In the genomic region with DNA sequence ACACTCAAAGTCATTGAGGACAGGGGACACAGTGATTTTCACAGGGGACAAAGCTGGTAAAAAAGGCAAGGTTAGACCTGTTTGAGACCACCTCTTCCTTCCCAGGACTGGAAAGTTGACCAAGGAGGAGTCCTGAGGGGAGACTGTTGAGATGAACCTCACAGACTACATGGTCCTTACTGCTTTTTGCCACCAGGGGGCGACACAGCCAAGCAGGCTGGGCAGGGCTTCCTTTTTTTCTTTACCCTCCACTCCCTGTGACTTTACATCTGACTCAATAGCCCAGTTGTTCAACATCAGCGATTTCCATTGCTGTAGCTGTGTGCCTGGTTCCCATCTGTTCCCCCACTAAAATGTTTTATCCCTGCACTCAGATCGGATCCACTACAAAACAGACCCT, we compare ENCODE assay signal across 9 mouse cellular contexts. TPM values are rescaled to one million over a fixed set of nuclear protein-coding genes. Genes with fewer than 3 reads are reported as not detected.
A peak's percentile ranks its signal among the peaks of the same experiment; 100 is the strongest.
DNase-seq lines count a peak whose midpoint lies in the region; ATAC-seq lines count a peak whose summit lies in the region.
"Had no signal": no experiment of that assay in that cellular context is flagged by ENCODE, and none has a peak within 500 bp of the region (broad histone marks: within the 10 kb centered on the region; RNA-seq: fewer than 3 reads in every experiment).

No protein-coding gene starts in this region.

- H3K9me3 ChIP-seq in intestine, embryonic 14.5 days (ENCODE audit: control insufficient read depth, low read length) = no peaks in the 10 kb centered on the region
- H3K9me3 ChIP-seq in limb, embryonic 11.5 days (ENCODE audit: control insufficient read depth, low read length) = no peaks in the 10 kb centered on the region

- H3K4me1 ChIP-seq in intestine, embryonic 14.5 days (replicated peaks; ENCODE audit: control insufficient read depth, insufficient read depth, low read length) = no peaks in the 10 kb centered on the region
- H3K4me1 ChIP-seq in limb, embryonic 11.5 days (ENCODE audit: control insufficient read depth, insufficient read depth, low read length) = no peaks in the 10 kb centered on the region

- H3K27me3 ChIP-seq in intestine, embryonic 14.5 days (replicated peaks; ENCODE audit: control insufficient read depth, insufficient read depth, low read length) = no peaks in the 10 kb centered on the region
- no peaks in the 10 kb centered on the region for H3K27me3 ChIP-seq in limb, embryonic 11.5 days (ENCODE audit: control insufficient read depth, insufficient read depth, low read length)

- 18% methylated on average over 3 of the region's 3 CpGs for WGBS in intestine, embryonic 14.5 days
- WGBS in limb, embryonic 11.5 days = 19% methylated on average over 3 of the region's 3 CpGs

- no peak overlapping the region for H3K4me2 ChIP-seq in intestine, embryonic 14.5 days (ENCODE audit: low read length)
- no peak overlapping the region for H3K4me2 ChIP-seq in limb, embryonic 11.5 days (ENCODE audit: low read depth, severe bottlenecking)

- H3K9ac ChIP-seq in intestine, embryonic 14.5 days (ENCODE audit: low read length) = no peak overlapping the region
- H3K9ac ChIP-seq in limb, embryonic 11.5 days (ENCODE audit: low read length) = no peak overlapping the region

- no peak overlapping the region for H3K27ac ChIP-seq in intestine, embryonic 14.5 days (ENCODE audit: low read depth)
- no peak overlapping the region for H3K27ac ChIP-seq in limb, embryonic 11.5 days (replicated peaks; ENCODE audit: low read depth, low read length)

- peak; percentile 88 for ATAC-seq in erythroblast, adult 5-6 weeks (replicated peaks; ENCODE audit: low FRiP score, poor library complexity, severe bottlenecking)
- ATAC-seq in intestine, embryonic 14.5 days (replicated peaks; ENCODE audit: low FRiP score, low TSS enrichment, low read depth) = peak; percentile 54
- no peak for ATAC-seq in limb, embryonic 11.5 days (ENCODE audit: insufficient number of reproducible peaks, low FRiP score, low TSS enrichment, low read depth)

- DNase-seq in layer of hippocampus, adult 11-12 months (ENCODE audit: low spot score) = peak; percentile 68
- DNase-seq in layer of hippocampus, adult 9-10 months (ENCODE audit: low spot score) = no peak
- DNase-seq in adrenal gland, postnatal 4 days (ENCODE audit: low spot score in 2 of 2) = peak; percentile 68 to 77
- DNase-seq in intestine, embryonic 14.5 days (ENCODE audit: low spot score) = peak; percentile 85
- peak; percentile 78 for DNase-seq in limb, embryonic 11.5 days (ENCODE audit: low spot score)
- peak; percentile 57 for DNase-seq in ovary, postnatal 10 days (ENCODE audit: low spot score)
- peak; percentile 69 for DNase-seq in thymus, postnatal 0 days (ENCODE audit: low spot score)

- H3K36me3 ChIP-seq in intestine, embryonic 14.5 days (ENCODE audit: control insufficient read depth, insufficient read depth, low read length) = no peaks in the 10 kb centered on the region
- no peaks in the 10 kb centered on the region for H3K36me3 ChIP-seq in limb, embryonic 11.5 days (ENCODE audit: control insufficient read depth, insufficient read depth, low read length)

- H3K4me3 ChIP-seq in intestine, embryonic 14.5 days (ENCODE audit: low read depth, low read length) = no peak overlapping the region
- no peak overlapping the region for H3K4me3 ChIP-seq in limb, embryonic 11.5 days (ENCODE audit: low read depth, low read length)
- H3K4me3 ChIP-seq: erythroblast, embryonic 14.5 days had no signal

RNA-seq across cellular contexts. Expression of a gene that starts 7.2 kb away (rescaled TPM):
- 10 to 100 TPM; 72.1 to 75.4 TPM for total RNA-seq in adrenal gland, postnatal 4 days (2021)
- 4.6 and 9.8 TPM in 2 replicates for total RNA-seq in erythroblast, adult 5-6 weeks (2015; ENCODE audit: low replicate concordance)
- 2.9 and 11.3 TPM in 2 replicates for total RNA-seq in erythroblast, adult 5-6 weeks (2017; ENCODE audit: low replicate concordance)
- 135 and 136 TPM in 2 replicates for polyA plus RNA-seq in intestine, embryonic 14.5 days (2014; fragmentation: Nextera tagmentation; extraction: Ambion mirVana)
- 4.9 and 5.0 TPM in 2 replicates for polyA plus RNA-seq in limb, embryonic 11.5 days (2014; fragmentation: Nextera tagmentation; extraction: Ambion mirVana)
- 6.7 and 6.9 TPM in 2 replicates for polyA plus RNA-seq in thymus, postnatal 0 days (2015; fragmentation: Nextera tagmentation; extraction: Ambion mirVana)
- polyA plus RNA-seq: erythroblast, embryonic 14.5 days had no signal

RNA-seq across cellular contexts. Expression of a gene that starts 36.0 kb away (rescaled TPM):
- total RNA-seq in adrenal gland, postnatal 4 days (2021) = 1 to 10 TPM; 2.5 to 3.8 TPM
- total RNA-seq in erythroblast, adult 5-6 weeks (2015; ENCODE audit: low replicate concordance) = not detected in 2 replicates
- 8.5 TPM in 1 of 2 replicates, not detected in the other for total RNA-seq in erythroblast, adult 5-6 weeks (2017; ENCODE audit: low replicate concordance)
- polyA plus RNA-seq in intestine, embryonic 14.5 days (2014; fragmentation: Nextera tagmentation; extraction: Ambion mirVana) = 4.0 and 4.7 TPM in 2 replicates
- polyA plus RNA-seq in limb, embryonic 11.5 days (2014; fragmentation: Nextera tagmentation; extraction: Ambion mirVana) = 2.1 and 2.8 TPM in 2 replicates
- 0.87 and 2.1 TPM in 2 replicates for polyA plus RNA-seq in thymus, postnatal 0 days (2015; fragmentation: Nextera tagmentation; extraction: Ambion mirVana)
- polyA plus RNA-seq: erythroblast, embryonic 14.5 days had no signal

RNA-seq across cellular contexts. Expression of a gene that starts 39.0 kb away (rescaled TPM):
- 10 to 100 TPM; 81.7 to 89.0 TPM for total RNA-seq in adrenal gland, postnatal 4 days (2021)
- total RNA-seq in erythroblast, adult 5-6 weeks (2015; ENCODE audit: low replicate concordance) = 325 and 552 TPM in 2 replicates
- 230 and 255 TPM in 2 replicates for total RNA-seq in erythroblast, adult 5-6 weeks (2017; ENCODE audit: low replicate concordance)
- polyA plus RNA-seq in intestine, embryonic 14.5 days (2014; fragmentation: Nextera tagmentation; extraction: Ambion mirVana) = 11.1 and 12.9 TPM in 2 replicates
- polyA plus RNA-seq in limb, embryonic 11.5 days (2014; fragmentation: Nextera tagmentation; extraction: Ambion mirVana) = 9.6 and 12.4 TPM in 2 replicates
- 6.2 and 8.6 TPM in 2 replicates for polyA plus RNA-seq in thymus, postnatal 0 days (2015; fragmentation: Nextera tagmentation; extraction: Ambion mirVana)

Comparison
In these comparisons a context has a peak if more than half of its experiments do, and no peak if none do; other contexts are left out.
1. RNA of a gene that starts 7.2 kb away (polyA plus RNA-seq): 135 to 136 TPM in intestine, embryonic 14.5 days; 6.7 to 6.9 TPM in thymus, postnatal 0 days and 4.9 to 5.0 TPM in limb, embryonic 11.5 days; every median in the first group is over 10 times any median in the second.